Mouse (Mus musculus): ENCODE measurements around the gene Flt3.

DNA sequence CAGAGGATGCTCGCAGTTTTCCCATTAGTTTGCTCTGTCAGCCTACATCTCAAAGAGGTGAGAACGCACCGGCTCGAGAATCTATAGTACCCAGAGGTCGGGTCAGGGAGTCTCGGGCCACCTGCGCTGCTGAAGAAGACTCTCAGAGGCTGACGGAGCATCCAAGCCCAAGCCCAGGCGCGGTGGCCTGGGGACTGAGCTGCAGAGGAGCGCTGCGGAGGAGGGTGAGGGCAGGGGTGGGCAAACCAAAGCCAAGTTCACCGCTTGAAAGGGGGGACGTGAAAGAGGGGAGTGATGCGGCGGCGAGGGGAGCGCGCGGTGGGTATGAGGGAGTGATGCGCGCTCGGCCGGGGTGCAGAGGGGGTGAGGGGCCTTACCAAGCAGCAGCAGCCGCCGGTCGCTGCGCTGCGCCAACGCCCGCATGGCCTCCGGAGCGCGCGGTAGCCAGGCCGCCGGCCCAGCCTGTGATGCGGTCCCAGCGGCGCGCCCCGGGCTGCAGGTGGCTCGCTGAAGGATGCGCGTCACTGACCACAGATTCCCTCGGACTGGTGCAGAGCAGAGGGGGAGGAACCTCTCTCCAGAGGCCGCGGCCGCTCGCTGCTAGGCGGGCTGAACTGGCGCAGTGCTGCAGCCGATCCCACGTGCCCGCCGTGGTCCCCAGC lies at the start of gene Flt3:
- TF ChIP-seq CTCF (IDR thresholded peaks at IDR 0.05; ENCODE audit: borderline replicate concordance, insufficient read depth, low read length) (no peak), POLR2A (IDR thresholded peaks at IDR 0.05; ENCODE audit: low read depth, low read length) (no peak)

Measured in embryonic fibroblast, embryonic 13.5 days (primary cell).